Mouse (Mus musculus): ENCODE results near the gene Mapkap1. TPM values are rescaled to one million over a fixed set of nuclear protein-coding genes. Genes with fewer than 3 reads are reported as not detected.

Mapkap1 gene
- polyA plus RNA-seq, 2 experiments, result 14.9 to 25.5 TPM

- TF ChIP-seq EP300 (IDR thresholded peaks at IDR 0.05; ENCODE audit: low read depth) (no peak), CTCF (IDR thresholded peaks at IDR 0.05; ENCODE audit: low read depth) (no peak)
- 53% methylated on average over 2 of the region's 2 CpGs for WGBS (ENCODE audit: insufficient replicate concordance)
- ATAC-seq (ENCODE audit: insufficient read depth) (no peak), DNase-seq (ENCODE audit: low read depth in 3 of 3, low spot score in 3 of 3) (no peak)
- H3K27me3 ChIP-seq (ENCODE audit: control insufficient read depth, insufficient read depth, low read length), result no peaks in the 10 kb centered on the region
- H3K4me2 ChIP-seq (ENCODE audit: low read depth), result no peak overlapping the region
- H3K27ac ChIP-seq, result no peak overlapping the region
- no peak overlapping the region for H3K4me3 ChIP-seq (ENCODE audit: insufficient read depth in 1 of 2, low read depth in 2 of 2, low read length in 2 of 2)
- H3K9me3 ChIP-seq (ENCODE audit: control insufficient read depth, low read length), result no peaks in the 10 kb centered on the region
- no peaks in the 10 kb centered on the region for H3K36me3 ChIP-seq (replicated peaks; ENCODE audit: control insufficient read depth, insufficient read depth, low read depth)
- H3K9ac ChIP-seq (replicated peaks), result no peak overlapping the region
- peaks cover 2 to 9% of the 10 kb centered on the region in 2 experiments; a peak in 1 of 4 replicates for H3K4me1 ChIP-seq (replicated peaks; ENCODE audit: control insufficient read depth in 2 of 2, insufficient read depth in 2 of 2, low read length in 1 of 2)
These were observed 146.2 kb downstream of the Mapkap1 start for GRCm38 (mm10) chr2:34552772-34553171.

GRCm38 (mm10) chr2:34553580-34554231 lies 147.1 kb downstream of the Mapkap1 start:
- Histone ChIP-seq H3K9ac (replicated peaks) (no peak overlapping the region), H3K36me3 (replicated peaks; ENCODE audit: control insufficient read depth, insufficient read depth, low read depth) (no peaks in the 10 kb centered on the region), H3K27ac (no peak overlapping the region), H3K4me1 (replicated peaks; ENCODE audit: control insufficient read depth in 2 of 2, insufficient read depth in 2 of 2, low read length in 1 of 2) (peaks cover 2 to 9% of the 10 kb centered on the region in 2 experiments; a peak in 1 of 4 replicates), H3K27me3 (ENCODE audit: control insufficient read depth, insufficient read depth, low read length) (no peaks in the 10 kb centered on the region), H3K9me3 (ENCODE audit: control insufficient read depth, low read length) (no peaks in the 10 kb centered on the region), H3K4me2 (ENCODE audit: low read depth) (no peak overlapping the region), H3K4me3 (ENCODE audit: insufficient read depth in 1 of 2, low read depth in 2 of 2, low read length in 2 of 2) (no peak overlapping the region)
- peak; percentile 31; the same call in 1 of the 2 replicates for ATAC-seq (ENCODE audit: insufficient read depth)
- 25% methylated on average over 6 of the region's 6 CpGs for whole genome bisulfite sequencing (ENCODE audit: insufficient replicate concordance)
- TF ChIP-seq CTCF (IDR thresholded peaks at IDR 0.05; ENCODE audit: low read depth) (no peak), EP300 (IDR thresholded peaks at IDR 0.05; ENCODE audit: low read depth) (0 out of 2 replicates have a peak, but pooled peaks have one; percentile 14)
- no peak for DNase-seq (ENCODE audit: low read depth in 3 of 3, low spot score in 3 of 3)

GRCm38 (mm10) chr2:34560146-34560545 lies 153.6 kb downstream of the Mapkap1 start:
- Histone ChIP-seq H3K9ac (replicated peaks) (no peak overlapping the region), H3K9me3 (ENCODE audit: control insufficient read depth, low read length) (no peaks in the 10 kb centered on the region), H3K4me2 (ENCODE audit: low read depth) (no peak overlapping the region), H3K27me3 (ENCODE audit: control insufficient read depth, insufficient read depth, low read length) (no peaks in the 10 kb centered on the region), H3K4me3 (ENCODE audit: insufficient read depth in 1 of 2, low read depth in 2 of 2, low read length in 2 of 2) (no peak overlapping the region), H3K27ac (no peak overlapping the region), H3K36me3 (replicated peaks; ENCODE audit: control insufficient read depth, insufficient read depth, low read depth) (no peaks in the 10 kb centered on the region), H3K4me1 (replicated peaks; ENCODE audit: control insufficient read depth in 2 of 2, insufficient read depth in 2 of 2, low read length in 1 of 2) (peaks cover 0 to 8% of the 10 kb centered on the region in 2 experiments; a peak in 2 of 4 replicates)
- WGBS (ENCODE audit: insufficient replicate concordance), result 55% methylated on average over 5 of the region's 5 CpGs
- DNase-seq (ENCODE audit: low read depth in 3 of 3, low spot score in 3 of 3) (no peak), ATAC-seq (ENCODE audit: insufficient read depth) (no peak)
- no peak for TF ChIP-seq CTCF (IDR thresholded peaks at IDR 0.05; ENCODE audit: low read depth)
- TF ChIP-seq EP300 (IDR thresholded peaks at IDR 0.05; ENCODE audit: low read depth), result no peak

- Histone ChIP-seq H3K9me3 (ENCODE audit: control insufficient read depth, low read length) (no peaks in the 10 kb centered on the region), H3K4me2 (ENCODE audit: low read depth) (no peak overlapping the region), H3K9ac (replicated peaks) (no peak overlapping the region), H3K36me3 (replicated peaks; ENCODE audit: control insufficient read depth, insufficient read depth, low read depth) (no peaks in the 10 kb centered on the region), H3K4me1 (replicated peaks; ENCODE audit: control insufficient read depth in 2 of 2, insufficient read depth in 2 of 2, low read length in 1 of 2) (peaks cover 0 to 6% of the 10 kb centered on the region in 2 experiments; a peak in 2 of 4 replicates), H3K27me3 (ENCODE audit: control insufficient read depth, insufficient read depth, low read length) (no peaks in the 10 kb centered on the region), H3K4me3 (ENCODE audit: insufficient read depth in 1 of 2, low read depth in 2 of 2, low read length in 2 of 2) (no peak overlapping the region), H3K27ac (no peak overlapping the region)
- 79% methylated on average over 12 of the region's 12 CpGs for WGBS (ENCODE audit: insufficient replicate concordance)
- no peak for DNase-seq (ENCODE audit: low read depth in 3 of 3, low spot score in 3 of 3)
- ATAC-seq (ENCODE audit: insufficient read depth), result 0 out of 2 replicates have a peak, but pooled peaks have one; percentile 15
- no peak for TF ChIP-seq CTCF (IDR thresholded peaks at IDR 0.05; ENCODE audit: low read depth)
- no peak for TF ChIP-seq EP300 (IDR thresholded peaks at IDR 0.05; ENCODE audit: low read depth)
These were observed 156.6 kb downstream of the Mapkap1 start for GRCm38 (mm10) chr2:34563089-34563694.

GRCm38 (mm10) chr2:34563865-34564264 lies 157.3 kb downstream of the Mapkap1 start:
- TF ChIP-seq EP300 (IDR thresholded peaks at IDR 0.05; ENCODE audit: low read depth), result no peak
- no peak for TF ChIP-seq CTCF (IDR thresholded peaks at IDR 0.05; ENCODE audit: low read depth)
- H3K27ac ChIP-seq, result no peak overlapping the region
- no peak overlapping the region for H3K4me2 ChIP-seq (ENCODE audit: low read depth)
- H3K9ac ChIP-seq (replicated peaks), result no peak overlapping the region
- H3K9me3 ChIP-seq (ENCODE audit: control insufficient read depth, low read length), result no peaks in the 10 kb centered on the region
- no peak for DNase-seq (ENCODE audit: low read depth in 3 of 3, low spot score in 3 of 3)
- peaks cover 0 to 6% of the 10 kb centered on the region in 2 experiments; a peak in 2 of 4 replicates for H3K4me1 ChIP-seq (replicated peaks; ENCODE audit: control insufficient read depth in 2 of 2, insufficient read depth in 2 of 2, low read length in 1 of 2)
- H3K36me3 ChIP-seq (replicated peaks; ENCODE audit: control insufficient read depth, insufficient read depth, low read depth), result no peaks in the 10 kb centered on the region
- H3K4me3 ChIP-seq (ENCODE audit: insufficient read depth in 1 of 2, low read depth in 2 of 2, low read length in 2 of 2), result no peak overlapping the region
- H3K27me3 ChIP-seq (ENCODE audit: control insufficient read depth, insufficient read depth, low read length), result no peaks in the 10 kb centered on the region
- ATAC-seq (ENCODE audit: insufficient read depth), result no peak

Data from liver, embryonic 14.5 days (tissue).